Mouse (Mus musculus) CH12.LX (cell line): Measurements from ENCODE around the gene Arhgap31. TPM values are rescaled to one million over a fixed set of nuclear protein-coding genes. Genes with fewer than 3 reads are reported as not detected.

Experiments used
- DNase-seq: peaks from one replicate; pipeline ENCODE4 v3.0.0-alpha.2; 2013; ENCODE audit errors: extremely low read depth
- H3K27ac ChIP-seq: 2 replicates; pipeline ENCODE4 v1.5.1; 2012; ENCODE audit warnings: low read depth, mild to moderate bottlenecking, control low read depth, moderate library complexity; ENCODE audit not compliant: insufficient read depth
- H3K27me3 ChIP-seq: replicated peaks from 2 replicates; pipeline ENCODE3; 2012; ENCODE audit warnings: inconsistent platforms
- H3K36me3 ChIP-seq, 2 experiments: replicated peaks in 1 of 2; 2 replicates each; pipeline versions ENCODE3 to v1.6.1; 2012; ENCODE audit warnings: inconsistent platforms in 1 of 2, low read length in 1 of 2, mild to moderate bottlenecking in 1 of 2, mixed read lengths in 1 of 2, moderate library complexity in 1 of 2; ENCODE audit not compliant: control insufficient read depth in 1 of 2, insufficient read depth in 1 of 2
- H3K4me1 ChIP-seq, 2 experiments: 2 replicates each; pipeline ENCODE4 v1.6.1; 2012; ENCODE audit warnings: inconsistent platforms in 1 of 2, moderate library complexity in 1 of 2; ENCODE audit not compliant: insufficient read depth in 2 of 2, control insufficient read depth in 1 of 2
- H3K4me2 ChIP-seq: 2 replicates; pipeline ENCODE4 v1.6.1; 2012; ENCODE audit warnings: low read depth, mild to moderate bottlenecking, control low read depth; ENCODE audit not compliant: poor library complexity, insufficient read depth, severe bottlenecking
- H3K4me3 ChIP-seq, 3 experiments: fragments of 150-350 bp in 1 of 3; sonication (generic) in 1 of 3; replicated peaks in 1 of 3; 2 replicates each; pipeline versions ENCODE3 to v1.5.1; 2011 to 2012; ENCODE audit warnings: low read depth in 2 of 3, low read length in 2 of 3, mild to moderate bottlenecking in 2 of 3, moderate library complexity in 2 of 3, control low read depth in 1 of 3, improper control_type of control experiment in 1 of 3, inconsistent platforms in 1 of 3, mixed read lengths in 1 of 3; ENCODE audit not compliant: poor library complexity in 1 of 3
- H3K79me2 ChIP-seq: replicated peaks from 2 replicates; pipeline ENCODE4 v1.6.1; 2012; ENCODE audit warnings: mild to moderate bottlenecking, moderate library complexity; ENCODE audit not compliant: control insufficient read depth, poor library complexity, insufficient read depth, severe bottlenecking; ENCODE audit errors: extremely low read depth
- H3K9ac ChIP-seq: 2 replicates; pipeline ENCODE4 v1.6.1; 2012; ENCODE audit warnings: low read depth, mild to moderate bottlenecking, control low read depth, moderate library complexity; ENCODE audit not compliant: insufficient read depth
- H3K9me3 ChIP-seq: replicated peaks from 2 replicates; pipeline ENCODE3; 2012; ENCODE audit warnings: low read length, inconsistent platforms, mixed read lengths
- BHLHE40 ChIP-seq: IDR thresholded peaks from 2 replicates; pipeline ENCODE4 v1.6.1; 2011; ENCODE audit warnings: mild to moderate bottlenecking, low read depth, low read length, improper control_type of control experiment
- CHD1 ChIP-seq: IDR thresholded peaks from 2 replicates; pipeline ENCODE4 v1.6.1; 2012; ENCODE audit warnings: low read depth, low read length, improper control_type of control experiment, inconsistent platforms
- CTCF ChIP-seq, 2 experiments: IDR thresholded peaks in 1 of 2; conservative IDR thresholded peaks in 1 of 2; 2 replicates each; pipeline ENCODE4 v1.5.1; 2011 to 2012; ENCODE audit warnings: low read depth in 2 of 2, low read length in 2 of 2, improper control_type of control experiment in 1 of 2, inconsistent platforms in 1 of 2, mild to moderate bottlenecking in 1 of 2, moderate library complexity in 1 of 2
- ELF1 ChIP-seq: IDR thresholded peaks from 2 replicates; pipeline ENCODE4 v1.6.1; 2014; ENCODE audit warnings: low read depth, mild to moderate bottlenecking, inconsistent platforms, low read length, improper control_type of control experiment
- HCFC1 ChIP-seq: IDR thresholded peaks from 2 replicates; pipeline ENCODE4 v1.6.1; 2012; ENCODE audit warnings: low read depth, mild to moderate bottlenecking, inconsistent platforms, low read length, improper control_type of control experiment
- IRF4 ChIP-seq: IDR thresholded peaks from 2 replicates; pipeline ENCODE4 v1.6.1; 2014; ENCODE audit warnings: low read depth, mild to moderate bottlenecking, inconsistent platforms, low read length, improper control_type of control experiment
- JUND ChIP-seq: conservative IDR thresholded peaks from 2 replicates; pipeline ENCODE4 v1.6.1; 2011; ENCODE audit warnings: low read depth, low read length, improper control_type of control experiment
- KAT2A ChIP-seq: IDR thresholded peaks from 2 replicates; pipeline ENCODE4 v1.6.1; 2012; ENCODE audit warnings: low read length, improper control_type of control experiment, inconsistent platforms; ENCODE audit not compliant: insufficient replicate concordance
- MAFK ChIP-seq: IDR thresholded peaks from 2 replicates; pipeline ENCODE4 v1.6.1; 2011; ENCODE audit warnings: low read length, improper control_type of control experiment; ENCODE audit not compliant: insufficient replicate concordance
- MAX ChIP-seq: IDR thresholded peaks from 2 replicates; pipeline ENCODE4 v1.6.1; 2011; ENCODE audit warnings: low read length, improper control_type of control experiment
- MAZ ChIP-seq: IDR thresholded peaks from 2 replicates; pipeline ENCODE4 v1.6.1; 2012; ENCODE audit warnings: low read depth, mild to moderate bottlenecking, inconsistent platforms, low read length, improper control_type of control experiment, moderate library complexity
- MXI1 ChIP-seq: IDR thresholded peaks from 2 replicates; pipeline ENCODE4 v1.6.1; 2011; ENCODE audit warnings: mild to moderate bottlenecking, low read depth, low read length, improper control_type of control experiment
- MYC ChIP-seq: IDR thresholded peaks from 2 replicates; pipeline ENCODE4 v1.6.1; 2011; ENCODE audit warnings: low read depth, mild to moderate bottlenecking, improper control_type of control experiment, low read length
- NELFE ChIP-seq: IDR thresholded peaks from 2 replicates; pipeline ENCODE4 v1.6.1; 2011; ENCODE audit warnings: low read depth, low read length, improper control_type of control experiment
- POLR2A ChIP-seq: IDR thresholded peaks from 2 replicates; pipeline ENCODE4 v1.6.1; 2011; ENCODE audit warnings: low read depth, mild to moderate bottlenecking, improper control_type of control experiment, low read length
- RAD21 ChIP-seq: IDR thresholded peaks from 2 replicates; pipeline ENCODE4 v1.6.1; 2011; ENCODE audit warnings: low read depth, mild to moderate bottlenecking, low read length, improper control_type of control experiment, moderate library complexity
- SIN3A ChIP-seq: IDR thresholded peaks from 2 replicates; pipeline ENCODE4 v1.6.1; 2012; ENCODE audit warnings: low read length, improper control_type of control experiment, inconsistent platforms
- SMC3 ChIP-seq: IDR thresholded peaks from 2 replicates; pipeline ENCODE4 v1.6.1; 2011; ENCODE audit warnings: low read depth, low read length, improper control_type of control experiment
- UBTF ChIP-seq: IDR thresholded peaks from 2 replicates; pipeline ENCODE4 v1.6.1; 2012; ENCODE audit warnings: low read depth, mild to moderate bottlenecking, inconsistent platforms, low read length, improper control_type of control experiment, moderate library complexity
- USF1 ChIP-seq: IDR thresholded peaks from 2 replicates; pipeline ENCODE4 v1.6.1; 2014; ENCODE audit warnings: low read depth, mild to moderate bottlenecking, inconsistent platforms, low read length, improper control_type of control experiment
- ZC3H11A ChIP-seq: IDR thresholded peaks from 2 replicates; pipeline ENCODE4 v1.6.1; 2012; ENCODE audit warnings: low read depth, mild to moderate bottlenecking, inconsistent platforms, low read length, improper control_type of control experiment
- ZMIZ1 ChIP-seq: IDR thresholded peaks from 2 replicates; pipeline ENCODE4 v1.6.1; 2012; ENCODE audit warnings: low read depth, mild to moderate bottlenecking, inconsistent platforms, low read length, improper control_type of control experiment
- dilution Hi-C: fragments of 300-500 bp; cut with MboI; formaldehyde crosslinking; loops from 2 replicates; pipeline ENCODE4 v1.14.3; 2020; ENCODE audit warnings: low sequenced_read_pairs; ENCODE audit not compliant: extremely low pct_unique_long_range_greater_than_20kb, extremely low pct_ligation_motif_present
- in situ Hi-C: fragments of 300-500 bp; cut with MboI; formaldehyde crosslinking; loops from 3 replicates; pipeline ENCODE4 v1.14.3; 2019; ENCODE audit warnings: low sequenced_read_pairs, low pct_ligation_motif_present, low pct_unique_long_range_greater_than_20kb, mixed read lengths
- polyA plus RNA-seq: library from polyadenylated mRNA; unstranded; fragments of >175 nt; gene quantifications from 2 replicates; pipeline ENCODE4 v1.2.1, GENCODE M21; 2012; ENCODE audit warnings: low read depth; ENCODE audit not compliant: insufficient read length
- total RNA-seq, 2 experiments: library from RNA; depleted of rRNA; stranded (reverse); fragments of 300-350 nt in 1 of 2; fragments of >200 nt in 1 of 2; gene quantifications; 2 replicates each; pipeline ENCODE4 v1.2.3; 2012 to 2014

Gene Arhgap31
- total and polyA plus RNA-seq, 3 experiments, result 0.15 to 2.0 (median 0.76) TPM

- Histone ChIP-seq H3K36me3 (no peaks in the 10 kb centered on the region), H3K4me1 (no peaks in the 10 kb centered on the region), H3K79me2 (no peaks in the 10 kb centered on the region), H3K9me3 (no peaks in the 10 kb centered on the region), H3K27me3 (peaks cover 8% of the 10 kb centered on the region), H3K4me3 (no peak overlapping the region), H3K4me2 (0 out of 2 replicates have a peak overlapping the region, but pooled peaks have one; percentile 4), H3K9ac (no peak overlapping the region), H3K27ac (no peak overlapping the region)
- peak; percentile 46 for DNase-seq
- dilution Hi-C loops (no loop called here), in situ Hi-C loops (loop anchor here (10.0 kb wide), 1 partner anchor 185 kb away; no protein-coding TSS in a partner anchor)
- TF ChIP-seq CHD1 (no peak), SMC3 (peak; percentile 90), MAFK (no peak), SIN3A (no peak), JUND (peak; percentile 54), MXI1 (peak; percentile 68; the same call in 1 of the 2 replicates), BHLHE40 (peak; percentile 59), KAT2A (no peak), HCFC1 (no peak), ELF1 (no peak), POLR2A (no peak), NELFE (peak; percentile 45; the same call in 1 of the 2 replicates), MAX (peak; percentile 91), ZC3H11A (peak; percentile 42), RAD21 (peak; percentile 92), MYC (peak; percentile 96), CTCF (conservative IDR thresholded peaks at IDR 0.05 in 1 of 2, IDR thresholded peaks at IDR 0.05 in 1 of 2; ENCODE audit: low read depth in 2 of 2, low read length in 2 of 2) (peak; percentile 46 to 100; a peak in 3 of 4 replicates), MAZ (no peak), IRF4 (peak; percentile 10; the same call in 1 of the 2 replicates), UBTF (no peak)
Observed at GRCm38 (mm10) chr16:38729610-38730288, 16.7 kb upstream of the Arhgap31 start.

DNA sequence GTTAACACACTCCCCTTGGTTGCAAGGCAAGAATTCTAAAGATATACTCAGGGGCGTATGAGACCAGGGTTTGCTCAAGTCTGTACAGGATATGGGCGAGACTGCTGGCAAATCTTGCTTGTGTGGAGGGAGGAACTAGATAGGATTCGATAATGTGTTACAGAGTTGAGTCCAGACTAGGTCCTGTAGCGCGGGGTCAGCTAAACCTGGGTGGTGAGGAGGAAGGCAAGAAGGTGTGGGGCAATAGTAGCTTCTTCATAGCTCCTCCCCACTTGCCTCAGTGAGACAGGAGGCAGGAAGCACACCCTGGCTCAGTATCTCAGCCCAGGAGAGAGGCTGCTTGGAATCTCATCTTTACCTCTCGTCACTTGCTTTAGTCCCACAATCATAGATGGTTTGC, 16.1 kb upstream of the Arhgap31 start:
- TF ChIP-seq ZMIZ1 (no peak), POLR2A (no peak), USF1 (no peak)
- TF ChIP-seq, all 38 proteins: peak for 0
- H3K27me3 ChIP-seq, result peaks cover 11% of the 10 kb centered on the region
- dilution Hi-C loops, result no loop called here

More for the DNA sequence above, 16.1 kb upstream of the Arhgap31 start:
- H3K27ac ChIP-seq, result no peak overlapping the region
- no peaks in the 10 kb centered on the region for H3K36me3 ChIP-seq
- H3K4me2 ChIP-seq, result no peak overlapping the region
- no peaks in the 10 kb centered on the region for H3K4me1 ChIP-seq
- H3K79me2 ChIP-seq, result no peaks in the 10 kb centered on the region
- in situ Hi-C loops, result loop anchor here (10.0 kb wide), 1 partner anchor 184 kb away; no protein-coding TSS in a partner anchor
- no peak for DNase-seq
- H3K9ac ChIP-seq, result no peak overlapping the region
- H3K4me3 ChIP-seq, result no peak overlapping the region
- no peaks in the 10 kb centered on the region for H3K9me3 ChIP-seq
